Mouse (Mus musculus) bone marrow, adult 2 months (tissue): ENCODE results near the gene Gpr1.

Experiments
- CTCF ChIP-seq: fragments of 200-500 bp; IDR thresholded peaks from 2 replicates; pipeline ENCODE4 v1.5.1; 2011; ENCODE audit warnings: low read length, control low read depth; ENCODE audit not compliant: control insufficient read depth, insufficient read depth
- POLR2A ChIP-seq: fragments of 200-500 bp; IDR thresholded peaks from 2 replicates; pipeline ENCODE4 v1.6.1; 2011; ENCODE audit warnings: low read depth, mild to moderate bottlenecking, control low read depth, low read length, borderline replicate concordance; ENCODE audit not compliant: control insufficient read depth

- TF ChIP-seq POLR2A (no peak), CTCF (no peak)
Measured at GRCm38 (mm10) chr1:63252351-63253209, 38.2 kb upstream of the Gpr1 start.
